Mouse (Mus musculus): ENCODE measurements at regions not wholly inside any gene's neighbourhood (a gene's known extent, or its start where the extent isn't known, plus 50 kb on each side); places are given as distances from the start of the nearest gene placed in this dataset.

- DNase-seq: no peak
Measured at GRCm38 (mm10) chr2:128309541-128310030, 183.7 kb downstream of the Bcl2l11 start.

- peak; percentile 22 to 33 for DNase-seq
Measured at GRCm38 (mm10) chr2:128310081-128310480, 184.2 kb downstream of the Bcl2l11 start.

- DNase-seq: peak; percentile 61 to 65
Measured at GRCm38 (mm10) chr2:128312084-128312594, 186.3 kb downstream of the Bcl2l11 start.

GRCm38 (mm10) chr2:128312659-128313581, 187.1 kb downstream of the Bcl2l11 start:
- DNase-seq: peak in 1 of 2 experiments; percentile 11

GRCm38 (mm10) chr2:128313582-128313918, 187.7 kb downstream of the Bcl2l11 start:
- DNase-seq: no peak

- DNase-seq: no peak
Measured at GRCm38 (mm10) chr2:128313948-128314347, 188.1 kb downstream of the Bcl2l11 start.

- DNase-seq: no peak
Measured at GRCm38 (mm10) chr2:128316516-128316915, 190.7 kb downstream of the Bcl2l11 start.

GRCm38 (mm10) chr2:128318266-128318665, 192.4 kb downstream of the Bcl2l11 start:
- DNase-seq: no peak

GRCm38 (mm10) chr2:128318956-128319355, 193.1 kb downstream of the Bcl2l11 start:
- DNase-seq: no peak

- DNase-seq: peak; percentile 12 to 15
Measured at GRCm38 (mm10) chr2:128321475-128321874, 195.6 kb downstream of the Bcl2l11 start.

- DNase-seq: no peak
Measured at GRCm38 (mm10) chr2:128324256-128325096, 198.6 kb downstream of the Bcl2l11 start.

- DNase-seq: no peak
Measured at GRCm38 (mm10) chr2:128325097-128325421, 199.2 kb downstream of the Bcl2l11 start.

- DNase-seq: no peak
Measured at GRCm38 (mm10) chr2:128325456-128325855, 199.6 kb downstream of the Bcl2l11 start.

- no peak for DNase-seq
Measured at GRCm38 (mm10) chr2:128330833-128331232, 205.0 kb downstream of the Bcl2l11 start.

- no peak for DNase-seq
Measured at GRCm38 (mm10) chr2:128331275-128331674, 205.4 kb downstream of the Bcl2l11 start.

GRCm38 (mm10) chr2:128331681-128332080, 205.8 kb downstream of the Bcl2l11 start:
- no peak for DNase-seq

GRCm38 (mm10) chr2:128333401-128334142, 207.7 kb downstream of the Bcl2l11 start:
- no peak for DNase-seq

GRCm38 (mm10) chr2:128334143-128334470, 208.3 kb downstream of the Bcl2l11 start:
- DNase-seq: no peak

- DNase-seq: no peak
Measured at GRCm38 (mm10) chr2:128334757-128335500, 209.1 kb downstream of the Bcl2l11 start.

GRCm38 (mm10) chr2:128337192-128337591, 211.4 kb downstream of the Bcl2l11 start:
- DNase-seq: no peak

GRCm38 (mm10) chr2:128337791-128338190, 212.0 kb downstream of the Bcl2l11 start:
- no peak for DNase-seq

- no peak for DNase-seq
Measured at GRCm38 (mm10) chr2:128338474-128338873, 212.6 kb downstream of the Bcl2l11 start.

Data from cerebellum, adult 18-20 months (tissue).